Mouse (Mus musculus): ENCODE measurements around the gene Taar7f. TPM values are rescaled to one million over a fixed set of nuclear protein-coding genes. Genes with fewer than 3 reads are reported as not detected.

The Taar7f gene
- polyA plus RNA-seq (2012; rRNA removed): not detected in 2 replicates

GRCm38 (mm10) chr10:24049210-24049609, at the start of gene Taar7f:
Taar7f (plus strand) TSS chr10:24049510.

GRCm38 (mm10) chr10:23999639-24000038, 49.7 kb upstream of the Taar7f start, which contains the start of gene Taar7b:
Taar7b (plus strand) TSS chr10:23999939.

GRCm38 (mm10) chr10:24026922-24027321, 22.4 kb upstream of the Taar7f start, which contains the start of gene Taar7d:
Taar7d (plus strand) TSS chr10:24027222.

GRCm38 (mm10) chr10:24037314-24037713, 12.0 kb upstream of the Taar7f start, which contains the start of gene Taar7e:
Taar7e (plus strand) TSS chr10:24037614.

GRCm38 (mm10) chr10:24076200-24076599, 26.9 kb downstream of the Taar7f start, which contains the start of gene Taar8a:
Taar8a (plus strand) TSS chr10:24076500.

GRCm38 (mm10) chr10:24092194-24092593, 42.9 kb downstream of the Taar7f start, which contains the start of gene Taar8b:
Taar8b (minus strand) TSS chr10:24092294.

Other genes starting within 250 kb of the Taar7f start
- 0.06 and 0.07 TPM in 2 replicates for gene Vnn3, start 198.0 kb upstream of the Taar7f start, polyA plus RNA-seq (2012; rRNA removed)
- gene Vnn1, start 154.8 kb upstream of the Taar7f start, polyA plus RNA-seq (2012; rRNA removed): 0.44 and 0.58 TPM in 2 replicates
- gene Taar1, start 129.2 kb upstream of the Taar7f start, polyA plus RNA-seq (2012; rRNA removed): not detected in 2 replicates
- not detected in 2 replicates for gene Taar2, start 110.9 kb upstream of the Taar7f start, polyA plus RNA-seq (2012; rRNA removed)
- not detected in 2 replicates for gene Taar3, start 100.0 kb upstream of the Taar7f start, polyA plus RNA-seq (2012; rRNA removed)
- not detected in 2 replicates for gene Taar4, start 89.0 kb upstream of the Taar7f start, polyA plus RNA-seq (2012; rRNA removed)
- 0.13 and 0.16 TPM in 2 replicates for gene Taar5, start 78.8 kb upstream of the Taar7f start, polyA plus RNA-seq (2012; rRNA removed)
- not detected in 2 replicates for gene Taar6, start 63.9 kb upstream of the Taar7f start, polyA plus RNA-seq (2012; rRNA removed)
- not detected in 2 replicates for gene Taar7a, start 56.0 kb upstream of the Taar7f start, polyA plus RNA-seq (2012; rRNA removed)
- gene Taar7b, start 49.6 kb upstream of the Taar7f start, polyA plus RNA-seq (2012; rRNA removed): not detected in 2 replicates
- not detected in 2 replicates for gene Taar7d, start 22.3 kb upstream of the Taar7f start, polyA plus RNA-seq (2012; rRNA removed)
- not detected in 2 replicates for gene Taar7e, start 11.9 kb upstream of the Taar7f start, polyA plus RNA-seq (2012; rRNA removed)
- not detected in 2 replicates for gene Taar8a, start 27.0 kb downstream of the Taar7f start, polyA plus RNA-seq (2012; rRNA removed)
- gene Taar8b, start 42.8 kb downstream of the Taar7f start, polyA plus RNA-seq (2012; rRNA removed): not detected in 2 replicates
- not detected in 2 replicates for gene Taar8c, start 52.4 kb downstream of the Taar7f start, polyA plus RNA-seq (2012; rRNA removed)
- gene Taar9, start 60.0 kb downstream of the Taar7f start, polyA plus RNA-seq (2012; rRNA removed): not detected in 2 replicates
- 256 and 279 TPM in 2 replicates for gene Stx7, start 99.8 kb downstream of the Taar7f start, polyA plus RNA-seq (2012; rRNA removed)
- gene Moxd1, start 174.0 kb downstream of the Taar7f start, polyA plus RNA-seq (2012; rRNA removed): 2.8 and 3.5 TPM in 2 replicates